In the genomic region with DNA sequence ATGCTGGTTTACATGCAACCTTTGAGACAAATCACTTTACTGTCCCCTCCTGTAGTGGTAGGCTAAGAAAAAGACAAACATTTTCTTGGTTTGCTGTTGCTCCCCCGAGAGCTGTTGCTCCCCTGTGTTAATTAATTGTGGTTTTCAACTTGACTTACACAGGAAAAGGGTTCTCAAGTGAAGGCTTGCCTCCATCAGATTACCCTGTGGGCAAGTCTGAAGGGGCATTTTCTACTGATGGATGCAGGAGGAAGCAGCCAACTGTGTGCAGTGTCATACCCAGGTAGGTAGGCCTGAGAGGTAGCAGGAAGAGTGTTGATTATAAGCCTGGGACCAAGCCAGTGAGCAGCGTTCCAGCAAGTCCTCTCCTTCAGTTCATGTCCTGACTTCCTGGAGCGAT, we compare ENCODE assay signal across 26 mouse cellular contexts.
"Had no signal": no experiment of that assay in that cellular context is flagged by ENCODE, and none has a peak within 500 bp of the region (broad histone marks: within the 10 kb centered on the region; RNA-seq: fewer than 3 reads in every experiment).

No protein-coding gene starts in this region.

- H3K4me3 ChIP-seq: gastrocnemius, adult 2 months; heart, adult 2 months; heart, embryonic 10.5 days; heart, embryonic 12.5 days; hindbrain, embryonic 13.5 days; hindbrain, embryonic 15.5 days; kidney, embryonic 15.5 days; left cerebral cortex, adult 2 months; limb, embryonic 13.5 days; limb, embryonic 15.5 days; liver, embryonic 12.5 days had no signal

- DNase-seq: gastrocnemius, adult 2 months; gastrocnemius, postnatal 10 days; gastrocnemius, postnatal 25 days; heart, adult 2 months; heart, postnatal 10 days; heart, postnatal 4 days; kidney, adult 11 months; kidney, adult 2 months; kidney, adult 9 months; kidney, postnatal 14 days; kidney, postnatal 36 days; layer of hippocampus, adult 9-11 months; left cerebral cortex, postnatal 4 days had no signal

- H3K36me3 ChIP-seq: heart, embryonic 10.5 days; heart, embryonic 12.5 days; hindbrain, embryonic 13.5 days; hindbrain, embryonic 15.5 days; kidney, embryonic 15.5 days; limb, embryonic 13.5 days; limb, embryonic 15.5 days; liver, embryonic 12.5 days had no signal

- H3K4me2 ChIP-seq: heart, embryonic 12.5 days; hindbrain, embryonic 13.5 days; hindbrain, embryonic 15.5 days; kidney, embryonic 15.5 days; limb, embryonic 13.5 days; limb, embryonic 15.5 days; liver, embryonic 12.5 days had no signal

- H3K4me1 ChIP-seq: hindbrain, embryonic 13.5 days; hindbrain, embryonic 15.5 days; limb, embryonic 15.5 days; liver, embryonic 12.5 days had no signal

- H3K9me3 ChIP-seq: heart, embryonic 10.5 days; heart, embryonic 12.5 days; hindbrain, embryonic 13.5 days; hindbrain, embryonic 15.5 days; kidney, embryonic 15.5 days; limb, embryonic 13.5 days; limb, embryonic 15.5 days; liver, embryonic 12.5 days had no signal

- H3K9ac ChIP-seq: heart, embryonic 12.5 days; hindbrain, embryonic 13.5 days; hindbrain, embryonic 15.5 days; kidney, embryonic 15.5 days; limb, embryonic 13.5 days; limb, embryonic 15.5 days; liver, embryonic 12.5 days; liver, embryonic 14.5 days had no signal

- H3K27ac ChIP-seq: gastrocnemius, adult 2 months; heart, adult 2 months; heart, embryonic 10.5 days; hindbrain, postnatal 0 days; kidney, embryonic 15.5 days; kidney, postnatal 0 days; left cerebral cortex, adult 2 months; limb, embryonic 13.5 days; limb, embryonic 15.5 days; liver, embryonic 12.5 days; liver, embryonic 14.5 days had no signal

- H3K27me3 ChIP-seq: heart, embryonic 12.5 days; hindbrain, embryonic 13.5 days; hindbrain, embryonic 15.5 days; kidney, embryonic 15.5 days; limb, embryonic 13.5 days; limb, embryonic 15.5 days; liver, embryonic 12.5 days had no signal

- ATAC-seq: hindbrain, postnatal 0 days; intestine, embryonic 16.5 days; liver, embryonic 12.5 days had no signal
